Mouse (Mus musculus) pancreas, adult 10 weeks (tissue): ENCODE results near the gene Mob4. TPM values are rescaled to one million over a fixed set of nuclear protein-coding genes. Genes with fewer than 3 reads are reported as not detected.

Experiments
- polyA plus RNA-seq: library from polyadenylated mRNA; stranded (reverse); fragments of 350-450 nt; fragmentation: Illumina TruSeq; extraction: RNeasy Lipid Tissue Mini Kit (QIAGEN cat#74804); gene quantifications from one replicate; pipeline ENCODE4 v1.2.3, GENCODE M21; 2015; ENCODE audit warnings: low read depth, low replicate concordance; ENCODE audit not compliant: insufficient read depth

Gene Mob4
- 9.2 TPM for polyA plus RNA-seq

DNA sequence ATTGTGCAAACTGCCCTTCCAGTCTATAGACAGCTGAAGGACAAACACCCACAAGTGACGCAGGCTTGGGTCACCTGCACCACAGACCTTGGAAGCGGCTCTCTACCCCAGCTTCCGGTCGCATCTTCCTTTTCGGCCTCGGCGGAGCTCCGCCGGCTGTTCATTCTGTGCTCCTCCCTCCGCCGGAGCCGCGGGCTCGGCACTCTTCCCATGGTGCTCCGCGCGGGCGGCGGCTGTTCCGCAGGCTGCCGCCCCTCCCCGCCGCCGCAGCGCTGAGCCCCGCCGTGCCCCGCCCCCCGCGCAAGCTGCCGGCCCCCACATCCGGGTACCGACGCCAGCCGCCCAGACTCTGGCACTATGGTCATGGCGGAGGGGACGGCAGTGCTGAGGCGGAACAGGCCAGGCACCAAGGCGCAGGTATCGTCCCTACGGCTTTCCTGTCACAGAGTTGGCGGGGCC is at the start of gene Mob4:
Gene Mob4, plus strand, starts transcription at position 289 of the 459 bp plus-strand sequence.

DNA sequence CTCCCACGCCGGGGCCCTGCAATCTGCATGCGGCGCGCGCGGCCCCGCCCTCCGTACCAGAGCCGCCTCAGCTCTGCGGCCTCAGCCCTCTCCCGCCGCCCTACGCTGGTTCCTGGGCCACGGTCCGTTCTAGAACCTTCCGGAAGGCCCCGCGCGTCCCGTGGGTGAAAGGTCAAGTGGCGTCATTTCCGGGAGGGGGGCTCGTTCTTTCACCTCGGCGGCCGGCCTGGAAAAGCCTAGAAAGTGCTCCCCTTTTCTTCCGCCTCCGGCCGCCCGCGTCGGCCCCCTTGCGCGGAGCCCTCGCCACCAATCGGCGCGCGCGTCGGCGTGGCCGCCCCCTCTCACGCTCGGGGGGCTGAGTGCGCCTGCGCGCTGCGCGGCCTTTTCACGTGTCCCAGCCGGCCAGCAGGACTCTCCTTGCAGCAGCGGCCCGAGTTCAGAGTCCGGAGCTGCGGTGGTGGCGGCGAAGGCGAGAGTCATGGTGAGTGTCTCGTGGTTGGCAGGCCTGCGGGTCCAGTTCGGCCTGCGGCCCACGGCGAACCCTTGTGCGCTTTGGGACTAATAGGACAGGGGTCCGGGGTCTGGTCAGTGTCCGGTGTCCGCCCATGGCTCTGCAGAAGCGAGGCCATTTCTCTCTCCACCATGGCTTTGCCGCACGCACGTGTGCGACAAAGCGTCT is 43.0 kb upstream of the Mob4 start, which contains the start of the genes Hspe1 and Hspd1:
Gene Hspe1, plus strand, starts transcription at position 201 of the 679 bp plus-strand sequence.
Gene Hspd1, minus strand, starts transcription at position 312 of the 679 bp plus-strand sequence.

Other genes with a start within 250 kb of the Mob4 start
- gene Ankrd44, start 204.8 kb upstream of the Mob4 start, polyA plus RNA-seq = 7.3 TPM
- gene Sf3b1, start 103.8 kb upstream of the Mob4 start, polyA plus RNA-seq = 46.5 TPM
- gene Coq10b, start 78.5 kb upstream of the Mob4 start, polyA plus RNA-seq = 6.3 TPM
- 39.6 TPM for gene Hspe1, start 43.1 kb upstream of the Mob4 start, polyA plus RNA-seq
- gene Hspd1, start 43.0 kb upstream of the Mob4 start, polyA plus RNA-seq = 27.3 TPM
- gene Rftn2, start 95.6 kb downstream of the Mob4 start, polyA plus RNA-seq = 1.5 TPM
- gene Mars2, start 105.9 kb downstream of the Mob4 start, polyA plus RNA-seq = 0.72 TPM
- not detected for gene Boll, start 232.2 kb downstream of the Mob4 start, polyA plus RNA-seq